Mouse (Mus musculus) megakaryocyte, embryonic 14.5 days (primary cell): ENCODE results near the gene Rcn2.

ENCODE experiments used
- FLI1 ChIP-seq: IDR thresholded peaks from 2 replicates; pipeline ENCODE4 v1.6.1; 2012; ENCODE audit warnings: low read length, inconsistent platforms, mixed read lengths
- GATA1 ChIP-seq: IDR thresholded peaks from 3 replicates; pipeline ENCODE4 v1.6.1; 2012; ENCODE audit warnings: mixed read lengths, low read length, inconsistent platforms, borderline replicate concordance

- TF ChIP-seq GATA1 (no peak), FLI1 (no peak)
Measured at GRCm38 (mm10) chr9:56032219-56032618, 9.4 kb upstream of the Rcn2 start.
